Mouse (Mus musculus): ENCODE measurements at regions not wholly inside any gene's neighbourhood (a gene's known extent, or its start where the extent isn't known, plus 50 kb on each side); places are given as distances from the start of the nearest gene placed in this dataset.

GRCm38 (mm10) chr17:50442905-50443304 lies 66.3 kb upstream of the Plcl2 start:
- TF ChIP-seq CTCF (IDR thresholded peaks at IDR 0.05; ENCODE audit: borderline replicate concordance, insufficient read depth, low read depth, low read length) (no peak), POLR2A (IDR thresholded peaks at IDR 0.05; ENCODE audit: borderline replicate concordance, insufficient read depth, low read length) (no peak)
